Mouse (Mus musculus): Measurements from ENCODE around the gene Ecel1.

The Ecel1 gene

GRCm38 (mm10) chr1:87170458-87170857 is 14.1 kb upstream of the Ecel1 start:
- no peak for DNase-seq (ENCODE audit: low spot score in 2 of 2)

DNA sequence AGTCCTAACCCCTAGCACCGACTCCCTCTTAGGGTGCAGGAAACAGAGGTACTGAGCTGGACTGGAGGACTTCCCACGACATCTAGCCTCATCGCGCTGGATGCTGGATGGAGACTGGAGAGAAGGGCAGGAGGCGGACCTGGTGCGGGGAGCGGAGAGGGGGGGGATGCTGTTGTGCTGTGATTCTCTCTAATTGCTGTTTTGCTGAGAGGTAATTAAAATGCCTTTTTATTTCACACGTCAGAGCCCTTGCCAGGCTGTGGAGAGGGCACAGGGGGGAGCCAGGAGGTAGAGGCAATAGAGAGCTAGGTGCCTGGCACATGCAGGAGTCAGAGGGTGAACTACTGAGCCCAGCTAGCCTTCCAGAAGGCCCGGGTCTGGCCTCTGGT is 8.5 kb upstream of the Ecel1 start:
- no peak for DNase-seq (ENCODE audit: low spot score in 2 of 2)

- DNase-seq (ENCODE audit: low spot score in 2 of 2) = no peak
Observed at GRCm38 (mm10) chr1:87164164-87164795, 8.0 kb upstream of the Ecel1 start.

GRCm38 (mm10) chr1:87159396-87159795 is 3.1 kb upstream of the Ecel1 start:
- no peak for DNase-seq (ENCODE audit: low spot score in 2 of 2)

- DNase-seq (ENCODE audit: low spot score in 2 of 2) = no peak
Observed at GRCm38 (mm10) chr1:87155531-87156198, 656 bp downstream of the Ecel1 start.

GRCm38 (mm10) chr1:87154501-87155120 is 1.7 kb downstream of the Ecel1 start:
- no peak for DNase-seq (ENCODE audit: low spot score in 2 of 2)

DNA sequence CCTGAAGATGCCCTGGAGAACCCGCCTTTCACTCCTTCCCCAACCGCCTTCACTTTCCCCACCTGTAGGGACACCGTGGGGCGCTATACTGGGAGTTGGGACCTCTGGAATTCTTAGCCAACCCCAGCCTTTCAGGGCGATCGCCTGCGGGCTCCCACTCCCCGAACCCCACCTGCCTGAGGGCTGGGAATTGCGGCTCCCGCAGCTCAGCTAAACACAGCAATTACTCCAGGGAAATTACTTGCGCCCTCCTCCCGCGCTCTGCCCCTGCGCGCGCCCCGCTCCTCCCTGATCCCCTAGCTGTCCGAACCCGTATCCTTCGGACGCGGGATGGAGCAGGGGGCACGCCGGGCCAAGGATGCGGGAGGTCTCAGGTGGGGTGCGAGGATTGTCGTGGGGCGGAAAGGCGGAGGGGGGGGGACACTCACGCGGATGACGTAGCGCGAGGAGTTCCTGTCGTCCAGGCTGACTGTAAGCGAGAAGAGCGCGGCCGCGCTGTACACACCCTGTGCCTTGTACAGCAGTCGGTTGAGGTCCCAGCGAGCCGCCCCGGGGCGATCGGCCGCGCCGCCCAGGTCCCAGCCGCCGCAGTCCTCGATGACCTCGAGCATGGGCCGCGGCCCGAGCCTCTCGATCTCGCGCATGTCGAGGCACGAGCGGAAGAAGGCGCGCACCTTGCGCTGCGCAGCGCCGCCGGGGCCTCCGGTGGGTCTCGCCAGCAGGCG is 2.4 kb downstream of the Ecel1 start:
- DNase-seq (ENCODE audit: low spot score in 2 of 2) = no peak

- no peak for DNase-seq (ENCODE audit: low spot score in 2 of 2)
Observed at GRCm38 (mm10) chr1:87151286-87151685, 5.0 kb downstream of the Ecel1 start.

DNA sequence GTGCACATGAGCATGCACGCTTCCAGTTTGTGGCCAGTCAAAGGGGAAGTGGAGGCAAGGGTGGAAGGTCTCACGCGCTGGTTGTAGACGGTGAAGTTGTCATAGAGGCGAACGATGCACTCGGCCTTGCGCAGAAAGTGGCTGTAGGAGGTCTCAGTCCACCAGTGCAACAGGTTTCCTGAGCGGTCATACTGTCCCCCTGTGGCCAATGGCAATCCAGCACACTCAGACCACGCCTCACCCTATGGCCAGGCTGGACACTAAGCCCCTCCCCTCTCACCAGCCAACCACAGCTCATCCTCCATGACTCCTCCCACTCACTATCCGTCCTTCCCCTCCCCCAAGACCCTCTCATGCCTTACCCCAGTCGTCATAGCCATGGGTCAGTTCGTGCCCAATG is 6.9 kb downstream of the Ecel1 start:
- DNase-seq (ENCODE audit: low spot score in 2 of 2) = no peak

DNA sequence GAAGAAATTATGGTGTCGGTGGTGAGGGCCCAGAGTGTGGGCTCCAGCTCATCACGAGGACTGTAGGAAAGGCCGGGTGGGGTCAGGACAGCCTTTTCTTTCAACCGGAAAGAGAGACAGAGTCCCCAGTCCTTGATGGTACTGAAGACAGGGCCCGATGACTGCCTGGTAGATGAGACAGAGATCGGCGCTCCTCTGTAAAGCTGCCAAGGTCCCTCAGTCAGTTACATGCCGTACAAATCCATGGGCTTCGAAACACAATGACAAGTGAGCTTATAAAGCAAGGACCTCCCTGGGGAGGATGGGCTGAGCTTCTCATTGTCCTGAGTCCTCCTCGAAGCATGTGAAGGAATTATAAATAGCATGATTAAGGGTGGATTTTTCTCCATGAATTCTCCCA is 13.2 kb downstream of the Ecel1 start:
- DNase-seq (ENCODE audit: low spot score in 2 of 2) = no peak

GRCm38 (mm10) chr1:87142456-87142855 is 13.9 kb downstream of the Ecel1 start:
- DNase-seq (ENCODE audit: low spot score in 2 of 2) = no peak

DNA sequence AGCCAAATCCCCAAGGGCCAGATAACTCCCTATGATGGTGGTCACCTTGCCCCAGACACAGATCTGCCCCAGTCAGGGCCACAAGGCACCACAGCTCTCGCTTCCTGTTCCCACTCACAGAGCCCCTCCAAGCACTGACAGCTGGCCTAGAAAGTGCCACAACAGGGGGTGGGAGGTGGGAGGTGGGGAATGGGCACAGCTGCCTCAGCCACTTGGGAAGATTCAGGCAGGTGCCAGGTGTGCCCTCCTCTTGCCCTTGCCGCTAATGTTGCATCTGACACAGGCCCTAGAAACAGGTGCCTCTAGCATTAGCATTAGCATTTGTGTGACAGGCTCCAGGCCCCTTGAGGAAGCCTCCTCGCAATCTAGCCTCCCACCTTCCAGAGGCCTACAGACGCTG is 14.8 kb downstream of the Ecel1 start:
- no peak for DNase-seq (ENCODE audit: low spot score in 2 of 2)

- DNase-seq (ENCODE audit: low spot score in 2 of 2) = no peak
Observed at GRCm38 (mm10) chr1:87131803-87132202, 24.5 kb downstream of the Ecel1 start.

- DNase-seq (ENCODE audit: low spot score in 2 of 2) = no peak
Observed at GRCm38 (mm10) chr1:87127206-87128030, 28.9 kb downstream of the Ecel1 start.

GRCm38 (mm10) chr1:87124673-87125072 is 31.6 kb downstream of the Ecel1 start, which contains the start of gene Akp3:
Gene Akp3, plus strand, starts transcription at chr1:87124973.
- DNase-seq (ENCODE audit: low spot score in 2 of 2) = no peak

DNA sequence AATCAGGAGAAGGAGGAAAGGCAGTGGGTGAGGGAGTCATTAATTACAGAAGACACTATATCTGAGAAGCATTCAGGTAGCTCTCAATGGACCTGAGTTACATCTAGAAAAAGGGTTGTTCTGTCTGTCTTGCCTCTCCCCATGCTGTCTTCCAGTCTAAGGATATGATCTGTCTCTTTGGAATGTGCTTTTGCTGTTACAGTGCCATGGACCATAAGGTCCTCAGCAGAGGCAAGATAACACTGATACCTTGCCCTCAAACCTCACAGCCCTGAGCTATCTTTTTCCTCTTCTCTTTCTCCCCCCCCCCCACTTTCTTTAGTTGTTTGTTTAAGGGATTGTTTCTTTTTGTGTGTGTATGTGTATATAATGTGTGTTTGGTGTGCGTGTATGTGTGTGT is 41.5 kb downstream of the Ecel1 start:
- DNase-seq (ENCODE audit: low spot score in 2 of 2) = no peak

- no peak for DNase-seq (ENCODE audit: low spot score in 2 of 2)
Observed at GRCm38 (mm10) chr1:87111719-87112354, 44.5 kb downstream of the Ecel1 start.

DNA sequence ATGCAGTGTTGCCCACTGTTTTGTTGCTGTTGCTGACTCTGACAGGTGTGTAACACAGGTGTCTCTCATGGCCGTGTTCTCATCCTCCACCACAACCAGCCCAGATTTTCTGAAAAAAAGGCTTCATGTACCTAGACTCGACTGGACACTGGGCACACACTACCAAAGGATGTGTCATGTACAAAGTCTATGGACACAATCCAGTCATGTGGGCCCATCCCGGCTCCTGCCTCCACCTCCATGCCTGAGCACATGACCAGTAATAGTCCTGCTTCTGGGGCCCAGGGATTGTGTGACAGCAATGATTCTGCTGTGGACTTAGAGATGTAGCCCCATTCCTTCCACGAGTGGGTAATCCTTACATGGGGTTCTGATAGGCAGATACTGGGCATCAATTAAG is 47.8 kb downstream of the Ecel1 start:
- DNase-seq (ENCODE audit: low spot score in 2 of 2) = no peak

- DNase-seq (ENCODE audit: low spot score in 2 of 2) = no peak
Observed at GRCm38 (mm10) chr1:87106536-87106935, 49.8 kb downstream of the Ecel1 start.

DNA sequence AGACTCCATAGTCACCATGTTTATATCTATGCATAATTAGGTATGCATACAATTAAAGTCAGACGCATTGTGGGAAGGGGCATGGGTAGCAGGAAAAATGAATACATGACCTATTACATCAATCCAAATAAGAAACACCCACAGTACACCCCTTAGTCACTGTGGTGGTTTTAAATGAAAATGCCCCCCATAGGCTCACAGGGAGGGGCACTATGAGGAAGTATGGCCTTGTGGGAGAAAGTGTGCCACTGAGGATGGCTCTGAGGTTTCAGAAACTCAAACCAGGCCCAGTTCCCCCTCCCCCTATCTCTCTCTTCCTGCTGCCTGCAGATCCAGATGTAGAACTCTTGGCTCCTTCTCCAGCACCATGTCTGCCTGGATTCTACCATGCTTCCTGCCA is 52.4 kb downstream of the Ecel1 start:
- no peak for DNase-seq (ENCODE audit: low spot score in 2 of 2)

- no peak for DNase-seq (ENCODE audit: low spot score in 2 of 2)
Observed at GRCm38 (mm10) chr1:87102114-87102513, 54.2 kb downstream of the Ecel1 start.
